Mouse (Mus musculus) stomach, embryonic 15.5 days (tissue): Measurements from ENCODE around the gene Adpgk. TPM values are rescaled to one million over a fixed set of nuclear protein-coding genes. Genes with fewer than 3 reads are reported as not detected.
"Not testable (repeated sequence)": the region's sequence is repeated elsewhere in the genome, so short reads cannot be mapped to it uniquely, and the experiment has no call there.

ENCODE experiments used
- ATAC-seq: fragments of 200-750 bp; cut with Nextera tagmentation; 2 replicates; pipeline ENCODE4 v1.8.0; 2017; ENCODE audit warnings: low read depth, moderate number of reproducible peaks, moderate TSS enrichment; ENCODE audit not compliant: insufficient read depth, low FRiP score
- H3K27ac ChIP-seq: fragments of 300-500 bp; sonication (generic); 2 replicates; pipeline ENCODE4 v1.5.1; 2015; ENCODE audit warnings: mild to moderate bottlenecking, inconsistent platforms
- H3K27me3 ChIP-seq: fragments of 300-500 bp; sonication (generic); replicated peaks from 2 replicates; pipeline ENCODE4 v1.6.1; 2015; ENCODE audit warnings: inconsistent platforms
- H3K36me3 ChIP-seq: fragments of 300-500 bp; sonication (generic); 2 replicates; pipeline ENCODE4 v1.6.1; 2015; ENCODE audit warnings: inconsistent platforms
- H3K4me1 ChIP-seq: fragments of 300-500 bp; sonication (generic); 2 replicates; pipeline ENCODE4 v1.6.1; 2015; ENCODE audit warnings: inconsistent platforms
- H3K4me2 ChIP-seq: fragments of 300-500 bp; sonication (generic); 2 replicates; pipeline ENCODE4 v1.6.1; 2015; ENCODE audit warnings: mild to moderate bottlenecking, inconsistent platforms
- H3K4me3 ChIP-seq: fragments of 300-500 bp; sonication (generic); replicated peaks from 2 replicates; pipeline ENCODE4 v1.5.1; 2015; ENCODE audit warnings: inconsistent platforms
- H3K9ac ChIP-seq: fragments of 300-500 bp; sonication (generic); 2 replicates; pipeline ENCODE4 v1.6.1; 2015; ENCODE audit warnings: inconsistent platforms
- H3K9me3 ChIP-seq: fragments of 300-500 bp; sonication (generic); 2 replicates; pipeline ENCODE4 v1.6.1; 2016; ENCODE audit warnings: inconsistent platforms
- WGBS: fragments of 180-500 bp; shearing (Covaris S2); methylation state at CpG from one replicate; pipeline ENCODE4 v1.1.7; 2015; 5-methylcytosine and 5-hydroxymethylcytosine counted together
- polyA plus RNA-seq: library from polyadenylated mRNA; unstranded; fragments of >200 nt; fragmentation: Nextera tagmentation; extraction: Ambion mirVana; gene quantifications from 2 replicates; pipeline ENCODE4 v1.2.1, GENCODE M21; 2015

Gene Adpgk
- polyA plus RNA-seq, 1 experiment from 2014 or later: 32.0 TPM

- Histone ChIP-seq H3K27ac (no peak overlapping the region), H3K9me3 (no peaks in the 10 kb centered on the region), H3K4me2 (no peak overlapping the region), H3K4me1 (no peaks in the 10 kb centered on the region), H3K9ac (no peak overlapping the region), H3K36me3 (peaks cover 3% of the 10 kb centered on the region; the same call in 1 of the 2 replicates), H3K4me3 (no peak overlapping the region), H3K27me3 (no peaks in the 10 kb centered on the region)
- ATAC-seq: no peak
- 48% methylated on average over 5 of the region's 5 CpGs for WGBS
These were observed 47.7 kb downstream of the Adpgk start for GRCm38 (mm10) chr9:59339107-59339506.

DNA sequence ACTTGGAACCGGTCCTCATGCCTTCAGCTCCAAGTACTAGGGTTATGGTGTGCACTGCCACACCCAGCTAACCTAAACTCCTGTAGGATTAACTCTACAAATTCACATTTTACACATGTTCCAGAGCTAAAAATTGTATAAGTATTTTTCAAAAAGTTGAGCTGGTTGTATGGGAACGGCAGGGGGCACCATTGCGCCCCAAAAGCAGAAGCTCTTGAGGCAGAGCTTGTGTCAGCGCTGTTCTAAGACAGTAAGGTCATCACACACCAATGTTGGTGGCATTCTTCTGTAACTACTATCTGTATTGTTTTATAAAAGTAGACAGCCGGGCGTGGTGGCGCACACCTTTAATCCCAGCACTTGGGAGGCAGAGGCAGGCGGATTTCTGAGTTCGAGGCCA is 48.6 kb downstream of the Adpgk start:
- Histone ChIP-seq H3K4me3 (no peak overlapping the region), H3K9ac (no peak overlapping the region), H3K4me2 (no peak overlapping the region), H3K27ac (no peak overlapping the region), H3K27me3 (no peaks in the 10 kb centered on the region), H3K9me3 (no peaks in the 10 kb centered on the region), H3K36me3 (peaks cover 3% of the 10 kb centered on the region; the same call in 1 of the 2 replicates), H3K4me1 (no peaks in the 10 kb centered on the region)
- 89% methylated on average over 9 of the region's 9 CpGs for WGBS
- ATAC-seq: no peak

DNA sequence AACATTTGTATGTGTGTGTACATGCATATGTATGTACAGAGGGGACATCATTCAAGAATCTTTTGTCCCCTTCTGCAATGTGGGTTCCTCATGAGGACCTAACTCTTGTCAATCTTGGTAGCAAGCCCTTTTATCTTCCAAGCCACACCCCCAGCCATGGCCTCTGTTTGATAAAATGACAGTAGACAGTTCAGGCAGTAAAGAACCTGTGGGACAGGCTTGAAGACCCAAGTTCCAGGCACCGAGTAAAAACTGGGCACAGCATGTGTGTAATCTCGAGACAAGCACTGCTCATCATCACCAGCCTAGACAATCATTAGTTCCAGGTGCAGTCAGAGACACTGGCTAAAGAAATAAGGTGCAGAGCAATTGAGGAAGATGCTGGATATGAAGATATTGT is 54.8 kb downstream of the Adpgk start:
- H3K9ac ChIP-seq: no peak overlapping the region
- no peaks in the 10 kb centered on the region for H3K9me3 ChIP-seq
- H3K4me1 ChIP-seq: no peaks in the 10 kb centered on the region
- H3K4me3 ChIP-seq: no peak overlapping the region
- H3K27me3 ChIP-seq: no peaks in the 10 kb centered on the region
- 69% methylated on average over 2 of the region's 2 CpGs for WGBS
- no peak overlapping the region for H3K27ac ChIP-seq
- H3K4me2 ChIP-seq: no peak overlapping the region
- no peak for ATAC-seq
- H3K36me3 ChIP-seq: no peaks in the 10 kb centered on the region

DNA sequence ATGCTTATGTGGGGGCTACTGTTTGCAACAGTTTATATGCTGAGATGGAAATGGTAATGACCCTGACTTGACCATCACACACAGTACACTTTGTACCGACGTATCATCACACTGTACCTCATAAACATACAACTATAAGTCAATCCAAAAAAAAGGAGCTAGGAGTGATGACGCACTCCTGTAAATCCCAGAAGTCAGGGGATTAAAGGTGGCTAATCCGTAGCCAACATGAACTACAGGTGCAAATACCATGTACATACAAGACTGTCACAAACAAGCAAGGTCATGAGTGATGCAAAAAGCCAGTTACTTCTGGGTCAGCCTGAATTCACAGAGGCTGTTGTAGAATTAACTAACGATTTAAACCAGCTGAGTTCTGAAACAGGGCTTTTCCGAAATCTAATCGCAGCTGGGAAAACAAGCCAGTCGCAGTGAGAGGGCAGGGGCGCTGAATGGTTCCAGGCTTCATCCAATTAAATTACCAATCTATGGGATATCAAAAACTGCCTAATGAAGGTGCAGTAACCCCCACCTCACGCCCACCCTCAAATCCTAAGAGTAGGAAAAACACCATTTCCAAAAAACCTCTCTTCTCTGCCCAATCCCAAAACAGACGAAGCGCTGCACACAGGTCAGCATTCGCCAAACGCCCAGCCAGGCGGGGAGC is 61.4 kb downstream of the Adpgk start:
- peak overlapping the region; percentile 87 for H3K27ac ChIP-seq
- no peaks in the 10 kb centered on the region for H3K9me3 ChIP-seq
- no peaks in the 10 kb centered on the region for H3K4me1 ChIP-seq
- ATAC-seq: no peak
- WGBS: 8% methylated on average over 15 of the region's 15 CpGs
- no peaks in the 10 kb centered on the region for H3K27me3 ChIP-seq
- peak overlapping the region; percentile 67 for H3K4me3 ChIP-seq
- no peaks in the 10 kb centered on the region for H3K36me3 ChIP-seq
- H3K4me2 ChIP-seq: peak overlapping the region; percentile 64
- peak overlapping the region; percentile 63 for H3K9ac ChIP-seq

DNA sequence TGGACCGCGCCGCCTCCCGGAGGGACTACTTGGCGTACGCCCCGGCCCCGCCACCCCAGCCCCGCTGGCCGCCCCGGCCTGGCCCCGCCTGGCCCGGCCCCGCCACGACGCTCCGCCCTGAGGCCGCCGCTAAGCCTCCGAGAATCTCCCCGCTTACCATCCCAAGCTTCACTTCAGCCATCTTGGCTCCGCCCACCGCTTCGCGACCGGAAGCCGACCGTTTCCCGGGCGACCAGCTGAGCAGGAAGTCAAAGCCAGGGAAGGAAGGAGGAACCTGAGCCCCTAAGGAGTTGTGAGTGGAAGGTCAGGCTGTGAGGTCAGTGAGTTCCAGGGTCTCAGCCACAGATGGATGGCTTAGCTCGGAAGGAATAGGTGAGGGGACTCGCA is 61.9 kb downstream of the Adpgk start, which contains the start of gene Bbs4:
Bbs4 (minus strand) TSS at position 256 of the 387 bp plus-strand sequence.
- no peaks in the 10 kb centered on the region for H3K9me3 ChIP-seq
- peak within 1 kb of the TSS; percentile 87 for H3K27ac ChIP-seq
- ATAC-seq: peak; percentile 98
- peak within 1 kb of the TSS; percentile 63 for H3K9ac ChIP-seq
- H3K36me3 ChIP-seq: no peaks in the 10 kb centered on the region
- H3K4me2 ChIP-seq: peak within 1 kb of the TSS; percentile 64
- H3K27me3 ChIP-seq: no peaks in the 10 kb centered on the region
- peak within 1 kb of the TSS; percentile 67 for H3K4me3 ChIP-seq
- WGBS: under 1% methylated on average over 32 of the region's 32 CpGs
- no peaks in the 10 kb centered on the region for H3K4me1 ChIP-seq

DNA sequence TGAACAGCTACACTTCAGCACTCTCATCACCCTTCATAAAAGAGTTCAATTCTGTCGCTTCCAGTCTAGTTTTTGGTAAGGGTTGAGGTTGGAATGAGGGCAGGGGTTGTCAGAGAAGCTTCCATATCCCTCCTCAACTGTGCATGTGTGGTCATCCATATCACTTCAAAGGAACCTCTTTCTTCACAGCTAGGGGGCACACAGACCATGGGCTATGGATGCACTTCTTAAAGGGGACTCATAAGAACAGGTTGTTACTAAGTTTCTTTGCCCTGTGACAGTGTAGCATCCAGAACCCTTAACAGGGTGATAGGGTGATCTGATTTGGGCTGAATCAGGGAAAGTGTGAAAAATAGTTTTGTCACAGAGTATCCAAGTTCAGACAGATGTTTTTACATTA is 66.7 kb downstream of the Adpgk start:
- not testable (repeated sequence) for ATAC-seq, H3K9ac ChIP-seq, H3K4me1 ChIP-seq, H3K9me3 ChIP-seq, H3K27me3 ChIP-seq, H3K4me2 ChIP-seq, H3K27ac ChIP-seq, H3K36me3 ChIP-seq, H3K4me3 ChIP-seq
- 57% methylated on average over 1 of the region's 1 CpGs for WGBS

DNA sequence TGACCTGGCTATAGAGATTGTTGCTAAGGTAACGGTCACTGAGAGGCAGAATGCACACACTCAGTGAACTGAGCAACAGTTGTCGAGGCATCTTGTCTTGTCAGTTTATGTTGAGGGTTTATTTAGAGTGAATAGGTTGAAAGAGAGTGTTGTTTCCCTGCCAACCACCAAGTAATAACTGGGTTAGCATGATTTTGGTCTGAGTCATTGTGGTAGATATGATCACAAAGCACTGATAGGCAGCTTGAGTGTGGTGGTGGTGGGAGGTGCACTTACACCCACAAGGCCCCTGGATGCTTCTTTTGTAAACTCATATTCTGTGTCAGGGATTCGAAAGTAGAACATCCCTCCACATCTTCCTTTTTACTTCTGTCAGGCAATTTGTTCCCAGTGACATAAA is 69.1 kb downstream of the Adpgk start:
- not testable (repeated sequence) for H3K9ac ChIP-seq, H3K4me1 ChIP-seq, H3K4me2 ChIP-seq, H3K4me3 ChIP-seq, ATAC-seq, H3K9me3 ChIP-seq, H3K27me3 ChIP-seq, H3K36me3 ChIP-seq, H3K27ac ChIP-seq
- 67% methylated on average over 3 of the region's 3 CpGs for WGBS

DNA sequence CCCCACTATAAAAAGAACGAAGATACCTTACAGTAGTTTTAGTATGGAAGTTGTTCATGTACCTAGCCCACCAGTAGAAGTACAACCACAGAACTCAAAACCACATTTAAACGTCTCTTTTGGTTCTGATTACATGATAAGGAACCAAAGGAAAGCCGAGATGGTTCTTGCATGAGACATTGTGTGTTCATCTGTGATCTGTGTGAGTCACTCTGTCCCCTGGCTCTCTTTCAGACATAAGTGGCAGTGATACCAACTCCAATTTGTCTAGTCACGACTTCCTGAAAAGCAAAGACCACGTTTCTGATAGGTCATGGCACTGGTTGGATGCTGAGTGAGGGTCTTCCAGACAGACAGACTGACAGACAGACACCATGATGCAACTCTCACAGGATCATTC is 77.9 kb downstream of the Adpgk start:
- H3K36me3 ChIP-seq: no peaks in the 10 kb centered on the region

GRCm38 (mm10) chr9:59369646-59370045 is 78.3 kb downstream of the Adpgk start:
- no peak overlapping the region for H3K4me2 ChIP-seq
- H3K36me3 ChIP-seq: no peaks in the 10 kb centered on the region
- H3K4me1 ChIP-seq: no peaks in the 10 kb centered on the region
- WGBS: 92% methylated on average over 9 of the region's 9 CpGs
- no peaks in the 10 kb centered on the region for H3K9me3 ChIP-seq
- no peak overlapping the region for H3K9ac ChIP-seq
- no peak overlapping the region for H3K27ac ChIP-seq
- H3K4me3 ChIP-seq: no peak overlapping the region
- ATAC-seq: no peak
- no peaks in the 10 kb centered on the region for H3K27me3 ChIP-seq

More for the DNA sequence above, 77.9 kb downstream of the Adpgk start:
- Histone ChIP-seq H3K27me3 (no peaks in the 10 kb centered on the region), H3K4me2 (no peak overlapping the region), H3K9me3 (no peaks in the 10 kb centered on the region), H3K27ac (no peak overlapping the region), H3K4me3 (no peak overlapping the region), H3K9ac (no peak overlapping the region), H3K4me1 (no peaks in the 10 kb centered on the region)
- WGBS: 66% methylated on average over 5 of the region's 5 CpGs
- ATAC-seq: no peak

Other genes with a start within 250 kb of the Adpgk start
- gene Bbs4, start 62.0 kb downstream of the Adpgk start, polyA plus RNA-seq: 10.3 and 11.5 TPM in 2 replicates
- gene Arih1, start 195.1 kb downstream of the Adpgk start, polyA plus RNA-seq: 12.7 and 15.7 TPM in 2 replicates
- 75.4 and 77.4 TPM in 2 replicates for gene Hexa, start 248.0 kb downstream of the Adpgk start, polyA plus RNA-seq
- not detected in 2 replicates for gene Tmem202, start 248.3 kb downstream of the Adpgk start, polyA plus RNA-seq